Mouse (Mus musculus): ENCODE data around the gene Gfod1.

- no peak for TF ChIP-seq POLR2A (IDR thresholded peaks at IDR 0.05; ENCODE audit: borderline replicate concordance, control insufficient read depth, low read depth, low read length)
- TF ChIP-seq CTCF (IDR thresholded peaks at IDR 0.05; ENCODE audit: control insufficient read depth, insufficient read depth, low read length), result no peak
Measured at GRCm38 (mm10) chr13:43228141-43228540, 75.8 kb downstream of the Gfod1 start.

All from bone marrow, adult 2 months (tissue).